Mouse (Mus musculus) ovary, postnatal 36 days (tissue): ENCODE measurements around the gene Slc22a17.

ENCODE experiments used
- DNase-seq: peaks from one replicate; pipeline ENCODE4 v3.0.0; 2022; ENCODE audit warnings: low spot score, mixed read lengths

Gene Slc22a17

GRCm38 (mm10) chr14:54938431-54939219 lies 25.7 kb upstream of the Slc22a17 start:
- no peak for DNase-seq

- no peak for DNase-seq
Measured at GRCm38 (mm10) chr14:54937361-54938182, 24.6 kb upstream of the Slc22a17 start.

- DNase-seq = no peak
Measured at GRCm38 (mm10) chr14:54936831-54937160, 23.9 kb upstream of the Slc22a17 start.

GRCm38 (mm10) chr14:54935904-54936830 lies 23.2 kb upstream of the Slc22a17 start, which contains the start of gene Cmtm5:
TSS of gene Cmtm5 (plus strand) at chr14:54936261.
- DNase-seq = no peak

GRCm38 (mm10) chr14:54932645-54933150 lies 19.8 kb upstream of the Slc22a17 start, which contains the start of gene Il25:
TSS of gene Il25 (plus strand) at chr14:54932695.
- no peak for DNase-seq

GRCm38 (mm10) chr14:54930431-54930830 lies 17.5 kb upstream of the Slc22a17 start:
- DNase-seq = no peak

GRCm38 (mm10) chr14:54929801-54930200 lies 16.9 kb upstream of the Slc22a17 start:
- no peak for DNase-seq

GRCm38 (mm10) chr14:54927296-54927695 lies 14.4 kb upstream of the Slc22a17 start:
- no peak for DNase-seq

- DNase-seq = peak; percentile 66
Measured at GRCm38 (mm10) chr14:54926401-54927158, 13.6 kb upstream of the Slc22a17 start.

- DNase-seq = peak; percentile 65
Measured at GRCm38 (mm10) chr14:54925349-54926342, 12.7 kb upstream of the Slc22a17 start, which contains the start of gene Efs. TSS of gene Efs (minus strand) at chr14:54926126.

GRCm38 (mm10) chr14:54924641-54925348 lies 11.9 kb upstream of the Slc22a17 start:
- peak; percentile 33 for DNase-seq

GRCm38 (mm10) chr14:54920076-54920685 lies 7.2 kb upstream of the Slc22a17 start:
- DNase-seq = no peak

GRCm38 (mm10) chr14:54913343-54913742 lies 411 bp upstream of the Slc22a17 start:
- DNase-seq = no peak

- peak; percentile 22 for DNase-seq
Measured at GRCm38 (mm10) chr14:54912109-54912850, 652 bp downstream of the Slc22a17 start.

- no peak for DNase-seq
Measured at GRCm38 (mm10) chr14:54908682-54909081, 4.2 kb downstream of the Slc22a17 start.

- DNase-seq = no peak
Measured at GRCm38 (mm10) chr14:54903641-54904040, 9.3 kb downstream of the Slc22a17 start.

GRCm38 (mm10) chr14:54900383-54900782 lies 12.5 kb downstream of the Slc22a17 start:
- no peak for DNase-seq

- peak; percentile 73 for DNase-seq
Measured at GRCm38 (mm10) chr14:54897445-54897844, 15.5 kb downstream of the Slc22a17 start.
